Mouse (Mus musculus) left cerebral cortex, adult 9 months (tissue): ENCODE measurements at regions not wholly inside any gene's neighbourhood (a gene's known extent, or its start where the extent isn't known, plus 50 kb on each side); places are given as distances from the start of the nearest gene placed in this dataset.
A peak's percentile ranks its signal among the peaks of the same experiment; 100 is the strongest.

Source experiments
- DNase-seq, 2 experiments: peaks; one replicate each; pipeline ENCODE4 v3.0.0; 2022; ENCODE audit warnings: low spot score in 2 of 2

DNA sequence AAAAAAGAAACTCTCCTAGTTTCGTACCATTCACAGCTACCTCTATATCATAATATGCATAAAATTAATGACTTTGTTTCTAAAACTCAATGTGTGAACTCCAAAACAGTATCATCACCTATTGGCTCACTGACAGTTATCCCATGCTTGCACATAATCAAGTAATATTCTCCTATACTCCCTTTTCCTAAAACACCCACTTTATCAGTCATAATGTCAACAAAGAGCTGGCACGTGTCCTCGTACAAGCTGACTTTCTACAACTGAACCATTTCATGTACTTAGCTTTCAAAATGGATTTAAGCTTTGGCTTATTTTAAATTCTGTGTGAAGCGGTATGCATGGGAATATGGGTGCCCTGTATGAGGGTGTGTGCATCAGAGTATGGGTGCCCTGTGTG, 58.0 kb upstream of the Golim4 start:
- no peak for DNase-seq

DNA sequence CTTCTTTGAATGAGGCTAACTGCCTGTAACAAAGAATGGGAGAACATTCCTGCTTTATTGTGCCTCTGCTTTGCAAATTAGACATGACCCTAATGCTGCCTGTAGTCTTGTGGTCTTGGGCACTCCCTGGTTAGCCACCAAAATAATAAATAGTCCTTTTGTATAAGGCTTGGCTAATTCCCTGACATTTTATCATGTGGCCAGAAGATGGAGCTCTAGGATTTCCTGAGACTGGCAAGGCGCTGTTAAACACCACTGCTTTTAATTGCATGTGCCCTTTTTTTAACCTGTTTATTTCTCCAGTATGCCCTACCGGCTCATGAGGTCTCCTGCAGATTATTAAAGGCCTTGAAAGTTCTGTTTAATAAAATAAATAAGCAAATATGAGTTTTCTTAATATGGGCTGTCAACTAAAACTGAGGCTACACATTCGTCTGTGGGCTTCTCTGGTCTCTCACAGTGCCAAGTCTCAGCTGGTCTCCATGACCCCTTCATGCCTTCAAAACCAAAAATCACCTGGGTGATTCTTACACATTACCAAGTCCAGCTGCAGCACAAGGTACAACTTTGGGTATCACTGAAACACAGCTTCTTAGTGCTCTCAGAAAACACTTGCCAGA, 51.9 kb upstream of the Golim4 start:
- peak in 1 of 2 experiments; percentile 42 for DNase-seq
